Mouse (Mus musculus) natural killer cell, adult 2 months (primary cell): Measurements from ENCODE around the gene Zrsr1.

Source experiments
- DNase-seq, 2 experiments: peaks; one replicate each; pipeline ENCODE4 v3.0.0; 2022; ENCODE audit warnings: low spot score in 2 of 2

Zrsr1 gene

GRCm38 (mm10) chr11:22971835-22972709 is at the start of gene Zrsr1:
Gene Zrsr1, plus strand, starts transcription at chr11:22972005.
- DNase-seq = peak; percentile 44 to 57

DNA sequence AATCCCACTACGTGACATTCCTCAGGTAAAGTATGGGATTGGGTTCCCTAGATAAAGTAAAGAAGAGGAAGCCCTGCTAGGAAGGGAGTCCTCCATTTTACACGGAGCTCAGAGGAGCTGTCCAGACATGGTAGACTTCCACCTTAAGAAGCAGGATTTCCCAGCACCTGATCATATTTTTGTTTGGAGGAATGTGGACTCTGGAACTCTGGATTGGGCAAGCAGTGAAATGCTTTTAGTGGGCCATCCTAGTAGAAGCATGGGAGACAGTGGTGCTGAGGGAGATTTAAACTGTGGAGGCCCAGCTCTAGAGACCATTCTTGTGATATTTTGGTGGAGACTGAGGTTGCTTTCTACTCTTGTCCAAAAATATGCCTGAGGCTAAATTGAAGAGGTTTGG is 49.3 kb upstream of the Zrsr1 start:
- no peak for DNase-seq

- DNase-seq = no peak
Observed at GRCm38 (mm10) chr11:22923606-22924005, 48.2 kb upstream of the Zrsr1 start.

GRCm38 (mm10) chr11:22928586-22929169 is 43.1 kb upstream of the Zrsr1 start:
- DNase-seq = peak in 1 of 2 experiments; percentile 12

DNA sequence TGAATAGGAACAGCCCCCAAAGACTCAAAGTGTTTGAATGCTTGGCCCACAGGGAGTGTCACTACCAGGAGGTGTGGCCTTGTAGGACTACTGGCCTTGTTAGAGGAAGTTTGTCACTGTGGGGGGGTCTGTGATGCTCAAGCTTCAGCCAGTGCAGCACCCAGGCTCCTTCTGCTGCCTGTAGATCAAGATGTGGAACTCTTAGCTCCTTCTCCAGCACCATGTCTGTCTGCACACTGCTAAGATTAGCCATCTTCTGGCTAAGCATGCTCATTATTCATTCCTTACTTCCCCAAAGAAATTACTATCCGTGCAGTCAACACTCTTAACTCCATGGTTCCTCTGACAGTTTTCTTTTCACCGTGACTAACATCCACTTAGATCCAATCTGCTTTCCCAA is 41.7 kb upstream of the Zrsr1 start:
- no peak for DNase-seq

- no peak for DNase-seq
Observed at GRCm38 (mm10) chr11:22931320-22931905, 40.4 kb upstream of the Zrsr1 start.

- no peak for DNase-seq
Observed at GRCm38 (mm10) chr11:22932167-22932566, 39.6 kb upstream of the Zrsr1 start.

- DNase-seq = peak in 1 of 2 experiments; percentile 72
Observed at GRCm38 (mm10) chr11:22936446-22937125, 35.2 kb upstream of the Zrsr1 start.

GRCm38 (mm10) chr11:22937716-22938316 is 34.0 kb upstream of the Zrsr1 start:
- DNase-seq = no peak

GRCm38 (mm10) chr11:22938983-22939382 is 32.8 kb upstream of the Zrsr1 start:
- DNase-seq = no peak

- no peak for DNase-seq
Observed at GRCm38 (mm10) chr11:22949101-22949500, 22.7 kb upstream of the Zrsr1 start.

- no peak for DNase-seq
Observed at GRCm38 (mm10) chr11:22950131-22950530, 21.7 kb upstream of the Zrsr1 start.

GRCm38 (mm10) chr11:22952668-22953067 is 19.1 kb upstream of the Zrsr1 start:
- no peak for DNase-seq

DNA sequence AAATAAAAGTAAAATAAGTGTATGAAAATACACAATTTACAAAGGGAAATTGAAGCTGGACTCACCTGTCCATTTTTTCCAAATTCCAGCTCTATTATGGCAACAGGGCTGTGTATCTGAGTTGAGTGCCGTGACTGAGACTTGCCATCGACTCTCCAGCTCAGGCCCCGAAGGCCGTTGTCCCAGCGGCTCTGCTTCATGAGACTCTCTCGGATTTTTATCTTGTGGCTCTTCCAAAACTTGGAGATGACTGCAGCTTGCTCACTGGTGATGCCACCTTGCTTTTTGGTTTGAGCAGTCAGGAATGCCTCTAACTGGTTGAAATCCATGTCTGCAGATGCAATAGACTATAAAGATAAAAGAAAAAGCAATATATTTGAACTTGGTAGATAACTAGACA is 15.5 kb upstream of the Zrsr1 start:
- DNase-seq = no peak

- peak in 1 of 2 experiments; percentile 28 for DNase-seq
Observed at GRCm38 (mm10) chr11:22956830-22957229, 15.0 kb upstream of the Zrsr1 start.

DNA sequence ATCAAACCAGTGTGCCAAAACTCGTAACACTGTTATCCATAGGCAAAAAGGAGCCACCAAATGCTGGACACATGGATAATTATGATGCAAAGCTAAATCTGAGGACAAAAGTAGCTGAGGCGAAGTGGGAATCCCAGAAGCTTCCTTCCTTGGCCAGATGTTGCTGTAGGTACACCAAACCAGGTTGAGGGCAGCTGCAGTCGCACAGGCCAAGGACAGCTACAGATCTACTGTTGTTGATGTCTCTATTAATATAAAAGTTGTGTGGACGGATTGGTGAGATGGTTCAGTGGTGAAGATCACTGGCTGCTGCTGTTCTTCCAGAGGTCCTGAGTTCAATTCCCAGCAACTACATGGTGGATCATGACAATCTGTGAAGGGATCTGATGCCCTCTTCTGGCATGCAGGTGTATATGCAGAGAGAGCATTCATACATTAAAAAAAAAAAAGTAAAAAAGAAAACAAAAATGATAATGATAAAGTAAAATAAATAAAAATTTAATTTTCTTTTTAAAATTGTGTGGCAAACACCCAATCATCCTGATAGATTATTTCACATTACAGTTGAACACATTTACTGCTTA is 13.9 kb upstream of the Zrsr1 start:
- peak in 1 of 2 experiments; percentile 15 for DNase-seq

DNA sequence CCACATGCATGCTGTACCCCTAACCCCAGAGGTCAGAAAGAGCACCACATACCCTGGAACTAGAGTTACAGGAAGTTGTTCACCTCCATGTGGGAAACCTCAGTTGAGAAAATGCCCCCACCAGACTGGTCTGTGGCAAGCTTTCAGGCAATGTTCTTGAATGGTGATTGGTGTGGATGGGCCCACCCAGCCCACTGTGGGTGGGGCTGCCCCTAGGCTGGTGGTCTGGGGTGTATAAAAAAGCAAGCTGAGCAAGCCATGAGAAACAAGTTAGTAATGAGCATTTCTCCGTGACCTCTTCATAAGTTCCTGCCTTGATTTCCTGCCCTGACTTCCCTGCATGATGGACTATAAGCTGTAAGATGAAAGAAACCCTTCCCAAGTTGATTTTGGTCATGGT is 9.7 kb upstream of the Zrsr1 start:
- DNase-seq = no peak

DNA sequence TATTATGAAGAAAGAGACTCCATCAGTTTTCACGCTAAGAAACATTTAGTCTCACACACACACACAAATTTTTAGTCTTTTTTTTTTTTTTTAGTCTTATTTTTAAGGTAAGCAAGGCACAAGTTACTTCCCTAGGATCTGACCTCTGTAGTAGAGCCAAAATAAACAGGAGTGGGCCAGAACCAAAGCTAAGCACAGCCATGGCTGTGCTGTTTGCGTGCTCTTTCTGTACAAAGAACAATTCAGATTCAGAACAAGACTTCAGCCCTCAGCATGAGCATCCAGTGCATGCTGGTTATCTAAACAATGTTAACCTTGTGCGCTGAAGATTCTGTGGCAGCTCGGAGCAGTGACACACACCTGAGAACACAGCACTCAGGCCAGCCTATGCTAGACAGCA is 7.4 kb upstream of the Zrsr1 start:
- no peak for DNase-seq

- DNase-seq = peak in 1 of 2 experiments; percentile 22
Observed at GRCm38 (mm10) chr11:22965503-22965902, 6.3 kb upstream of the Zrsr1 start.

GRCm38 (mm10) chr11:22969486-22969885 is 2.3 kb upstream of the Zrsr1 start:
- no peak for DNase-seq

- DNase-seq = no peak
Observed at GRCm38 (mm10) chr11:22970546-22970945, 1.3 kb upstream of the Zrsr1 start.
